Mouse (Mus musculus) ES-E14 (cell line): ENCODE measurements around the gene Chrm4.

Source experiments
- CHD2 ChIP-seq: IDR thresholded peaks from 2 replicates; pipeline ENCODE4 v1.6.1; 2014; ENCODE audit warnings: mild to moderate bottlenecking, low read depth, low read length, inconsistent platforms
- HCFC1 ChIP-seq: IDR thresholded peaks from 2 replicates; pipeline ENCODE4 v1.6.1; 2012; ENCODE audit warnings: low read length, inconsistent platforms, borderline replicate concordance; ENCODE audit not compliant: insufficient read depth
- MAFK ChIP-seq: IDR thresholded peaks from 2 replicates; pipeline ENCODE4 v1.6.1; 2014; ENCODE audit warnings: mild to moderate bottlenecking, low read depth, low read length, inconsistent platforms; ENCODE audit not compliant: insufficient read depth
- ZC3H11A ChIP-seq: IDR thresholded peaks from 2 replicates; pipeline ENCODE4 v1.6.1; 2012; ENCODE audit warnings: low read depth, mild to moderate bottlenecking, inconsistent platforms, low read length, borderline replicate concordance
- ZNF384 ChIP-seq: IDR thresholded peaks from 2 replicates; pipeline ENCODE4 v1.6.1; 2012; ENCODE audit warnings: low read depth, low read length, inconsistent platforms

DNA sequence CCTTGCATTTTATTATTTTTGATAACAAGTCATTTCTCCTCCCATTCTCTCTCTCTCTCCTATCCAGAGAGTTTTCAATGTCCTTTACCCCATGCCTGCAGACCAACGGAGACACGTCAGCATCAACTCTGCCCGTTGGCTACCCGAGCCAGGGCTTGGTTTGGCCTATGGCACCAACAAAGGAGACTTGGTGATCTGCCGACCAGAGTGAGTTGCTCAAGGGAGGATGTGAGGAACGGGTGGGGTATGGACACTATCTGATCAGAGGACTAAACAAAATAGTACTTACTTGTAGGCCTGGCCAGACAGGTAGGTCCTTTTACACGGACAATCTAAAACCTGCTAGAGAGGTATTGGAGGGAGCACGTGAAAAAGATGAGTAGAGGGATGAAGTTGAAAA is 26.6 kb upstream of the Chrm4 start:
- TF ChIP-seq ZC3H11A (no peak), CHD2 (no peak), ZNF384 (no peak), HCFC1 (no peak), MAFK (no peak)
